In genomic region chr4:125261547-125261946, GRCm38 (mm10) we compare ENCODE assay signal across 23 mouse cellular contexts.
DNase-seq lines count a peak whose midpoint lies in the region; ATAC-seq lines count a peak whose summit lies in the region.
"Had no signal": no experiment of that assay in that cellular context is flagged by ENCODE, and none has a peak within 500 bp of the region (broad histone marks: within the 10 kb centered on the region; RNA-seq: fewer than 3 reads in every experiment).

No protein-coding gene starts in this region.

- no peak for DNase-seq in forebrain, embryonic 10.5 days (ENCODE audit: extremely low spot score, low spot score)
- no peak for DNase-seq in midbrain, embryonic 10.5 days (ENCODE audit: low spot score)
- peak; percentile 67 for DNase-seq in brain, adult 2 months (ENCODE audit: low read depth, low spot score)
- peak; percentile 45 to 51 for DNase-seq in layer of hippocampus, adult 8-10 months (ENCODE audit: low spot score in 2 of 2)
- no peak for DNase-seq in liver
- DNase-seq: adrenal gland, adult 8-10 months; B cell, adult 2 months; cerebellum, adult 11-12 months; gastrocnemius, postnatal 14 days; heart, adult 2 months; lung, postnatal 10 days; thymus, postnatal 14 days had no signal

- H3K4me2 ChIP-seq in forebrain, embryonic 15.5 days (replicated peaks) = no peak overlapping the region
- no peak overlapping the region for H3K4me2 ChIP-seq in midbrain, embryonic 15.5 days
- H3K4me2 ChIP-seq in liver, embryonic 12.5 days = no peak overlapping the region
- H3K4me2 ChIP-seq: embryonic facial prominence, embryonic 12.5 days; heart, embryonic 15.5 days; hindbrain, embryonic 12.5 days; limb, embryonic 12.5 days; liver, embryonic 15.5 days; neural tube, embryonic 15.5 days had no signal

- no peaks in the 10 kb centered on the region for H3K9me3 ChIP-seq in forebrain, embryonic 15.5 days
- no peaks in the 10 kb centered on the region for H3K9me3 ChIP-seq in forebrain, embryonic 10.5 days
- no peaks in the 10 kb centered on the region for H3K9me3 ChIP-seq in midbrain, embryonic 10.5 days (replicated peaks)
- no peaks in the 10 kb centered on the region for H3K9me3 ChIP-seq in midbrain, embryonic 15.5 days
- no peaks in the 10 kb centered on the region for H3K9me3 ChIP-seq in liver, embryonic 12.5 days (replicated peaks)
- H3K9me3 ChIP-seq: embryonic facial prominence, embryonic 12.5 days; heart, embryonic 15.5 days; hindbrain, embryonic 12.5 days; limb, embryonic 12.5 days; liver, embryonic 15.5 days; megakaryocyte, embryonic 14.5 days; neural tube, embryonic 15.5 days had no signal

- no peaks in the 10 kb centered on the region for H3K36me3 ChIP-seq in forebrain, embryonic 15.5 days
- no peaks in the 10 kb centered on the region for H3K36me3 ChIP-seq in forebrain, embryonic 10.5 days (replicated peaks)
- H3K36me3 ChIP-seq in midbrain, embryonic 10.5 days = no peaks in the 10 kb centered on the region
- no peaks in the 10 kb centered on the region for H3K36me3 ChIP-seq in midbrain, embryonic 15.5 days (replicated peaks)
- no peaks in the 10 kb centered on the region for H3K36me3 ChIP-seq in liver, embryonic 12.5 days
- H3K36me3 ChIP-seq: embryonic facial prominence, embryonic 12.5 days; heart, embryonic 15.5 days; hindbrain, embryonic 12.5 days; limb, embryonic 12.5 days; liver, embryonic 15.5 days; neural tube, embryonic 15.5 days had no signal

- H3K9ac ChIP-seq in forebrain, embryonic 15.5 days (replicated peaks) = no peak overlapping the region
- H3K9ac ChIP-seq in midbrain, embryonic 15.5 days = no peak overlapping the region
- no peak overlapping the region for H3K9ac ChIP-seq in liver, embryonic 12.5 days
- H3K9ac ChIP-seq: embryonic facial prominence, embryonic 12.5 days; heart, embryonic 15.5 days; hindbrain, embryonic 12.5 days; limb, embryonic 12.5 days; liver, embryonic 15.5 days; neural tube, embryonic 15.5 days had no signal

- ATAC-seq in forebrain, embryonic 15.5 days (replicated peaks) = no peak; the same call in 1 of the 2 replicates
- no peak for ATAC-seq in midbrain, embryonic 15.5 days (replicated peaks)
- ATAC-seq in liver, embryonic 12.5 days = no peak

- H3K27me3 ChIP-seq in forebrain, embryonic 15.5 days = peaks cover 9% of the 10 kb centered on the region; the same call in 1 of the 2 replicates
- peaks cover 69% of the 10 kb centered on the region for H3K27me3 ChIP-seq in forebrain, embryonic 10.5 days (ENCODE audit: poor library complexity, severe bottlenecking)
- peaks cover 70% of the 10 kb centered on the region for H3K27me3 ChIP-seq in midbrain, embryonic 10.5 days (ENCODE audit: low read depth, poor library complexity, severe bottlenecking)
- no peaks in the 10 kb centered on the region; the same call in 1 of the 2 replicates for H3K27me3 ChIP-seq in midbrain, embryonic 15.5 days (replicated peaks)
- 0 out of 2 replicates have a peak, but pooled peaks cover 9% of the 10 kb centered on the region for H3K27me3 ChIP-seq in liver, embryonic 12.5 days (replicated peaks)
- H3K27me3 ChIP-seq: liver, embryonic 15.5 days had no signal

- peak overlapping the region; percentile 14; the same call in 1 of the 2 replicates for H3K27ac ChIP-seq in forebrain, embryonic 15.5 days (replicated peaks)
- no peak overlapping the region for H3K27ac ChIP-seq in forebrain, embryonic 10.5 days
- H3K27ac ChIP-seq in midbrain, embryonic 10.5 days (replicated peaks) = 0 out of 2 replicates have a peak overlapping the region, but pooled peaks have one; percentile 0
- no peak overlapping the region; the same call in 1 of the 2 replicates for H3K27ac ChIP-seq in midbrain, embryonic 15.5 days
- no peak overlapping the region for H3K27ac ChIP-seq in liver, embryonic 12.5 days
- H3K27ac ChIP-seq: embryonic facial prominence, embryonic 12.5 days; heart, adult 2 months; heart, embryonic 15.5 days; hindbrain, embryonic 12.5 days; limb, embryonic 12.5 days; liver, embryonic 15.5 days; neural tube, embryonic 15.5 days had no signal

- WGBS in forebrain, embryonic 15.5 days = 19% methylated on average over 8 of the region's 8 CpGs
- 61% methylated on average over 8 of the region's 8 CpGs for WGBS in forebrain, embryonic 10.5 days
- WGBS in midbrain, embryonic 10.5 days = 60% methylated on average over 8 of the region's 8 CpGs
- 28% methylated on average over 8 of the region's 8 CpGs for WGBS in midbrain, embryonic 15.5 days
- whole genome bisulfite sequencing in liver, embryonic 12.5 days (ENCODE audit: insufficient replicate concordance) = 64% methylated on average over 8 of the region's 8 CpGs

- H3K4me3 ChIP-seq in forebrain, embryonic 15.5 days = no peak overlapping the region
- no peak overlapping the region for H3K4me3 ChIP-seq in forebrain, embryonic 10.5 days
- no peak overlapping the region for H3K4me3 ChIP-seq in midbrain, embryonic 10.5 days
- H3K4me3 ChIP-seq in midbrain, embryonic 15.5 days = no peak overlapping the region
- no peak overlapping the region for H3K4me3 ChIP-seq in liver, embryonic 12.5 days
- H3K4me3 ChIP-seq: embryonic facial prominence, embryonic 12.5 days; heart, adult 2 months; heart, embryonic 15.5 days; hindbrain, embryonic 12.5 days; limb, embryonic 12.5 days; liver, embryonic 15.5 days; megakaryocyte, embryonic 14.5 days; myocyte; neural tube, embryonic 15.5 days had no signal

- H3K4me1 ChIP-seq in forebrain, embryonic 15.5 days = peaks cover 55% of the 10 kb centered on the region
- H3K4me1 ChIP-seq in forebrain, embryonic 10.5 days = peaks cover 26% of the 10 kb centered on the region
- peaks cover 45% of the 10 kb centered on the region for H3K4me1 ChIP-seq in midbrain, embryonic 10.5 days
- peaks cover 46% of the 10 kb centered on the region for H3K4me1 ChIP-seq in midbrain, embryonic 15.5 days
- H3K4me1 ChIP-seq in liver, embryonic 12.5 days = no peaks in the 10 kb centered on the region
- H3K4me1 ChIP-seq: embryonic facial prominence, embryonic 12.5 days; heart, embryonic 15.5 days; limb, embryonic 12.5 days; liver, embryonic 15.5 days had no signal

Comparison
In these comparisons a context has a peak if more than half of its experiments do, and no peak if none do; other contexts are left out.
1. H3K27ac ChIP-seq: peak in forebrain, embryonic 15.5 days (single experiment) and midbrain, embryonic 10.5 days (single experiment); none in forebrain, embryonic 10.5 days (single experiment), midbrain, embryonic 15.5 days (single experiment) and liver, embryonic 12.5 days (single experiment).
2. DNase-seq: peak in brain, adult 2 months (single experiment) and layer of hippocampus, adult 8-10 months (2 of 2); none in forebrain, embryonic 10.5 days (single experiment), midbrain, embryonic 10.5 days (single experiment) and liver (single experiment).